Mouse (Mus musculus) Muller cell, postnatal 12 days (primary cell): ENCODE results near the gene Ugt1a10.
"Not testable (repeated sequence)": the region's sequence is repeated elsewhere in the genome, so short reads cannot be mapped to it uniquely, and the experiment has no call there.

ENCODE experiments used
- DNase-seq: peaks from one replicate; pipeline ENCODE4 v3.0.0-alpha.2; 2015; ENCODE audit errors: inconsistent ontology term

Ugt1a10 gene

DNA sequence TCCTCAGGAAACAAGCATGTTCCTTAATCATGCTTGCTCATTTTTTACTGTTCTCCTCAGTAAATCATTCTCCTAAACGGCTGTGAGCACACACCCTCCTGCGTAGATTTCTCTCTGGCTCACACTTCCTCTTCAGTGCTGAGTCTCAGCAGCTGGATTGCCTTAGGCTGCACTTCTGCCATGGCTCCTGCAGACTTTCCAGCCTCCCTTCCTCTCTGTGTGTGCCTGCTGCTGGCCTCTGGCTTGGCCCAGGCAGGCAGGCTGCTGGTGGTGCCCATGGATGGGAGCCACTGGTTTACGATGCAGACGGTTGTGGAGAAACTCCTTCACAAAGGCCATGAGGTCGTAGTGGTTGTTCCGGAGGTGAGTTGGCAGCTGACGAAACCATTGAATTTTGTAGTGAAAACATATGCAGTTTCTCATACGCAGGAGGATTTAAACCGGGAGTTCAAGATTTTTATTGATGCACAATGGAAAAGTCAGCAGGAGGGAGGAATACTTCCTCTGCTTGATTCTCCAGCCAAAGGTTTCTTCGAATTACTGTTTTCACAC, 39.8 kb downstream of the Ugt1a10 start, which contains the start of gene Ugt1a7c:
Ugt1a7c (plus strand) TSS at position 122 of the 552 bp plus-strand sequence.
- DNase-seq = no peak

DNA sequence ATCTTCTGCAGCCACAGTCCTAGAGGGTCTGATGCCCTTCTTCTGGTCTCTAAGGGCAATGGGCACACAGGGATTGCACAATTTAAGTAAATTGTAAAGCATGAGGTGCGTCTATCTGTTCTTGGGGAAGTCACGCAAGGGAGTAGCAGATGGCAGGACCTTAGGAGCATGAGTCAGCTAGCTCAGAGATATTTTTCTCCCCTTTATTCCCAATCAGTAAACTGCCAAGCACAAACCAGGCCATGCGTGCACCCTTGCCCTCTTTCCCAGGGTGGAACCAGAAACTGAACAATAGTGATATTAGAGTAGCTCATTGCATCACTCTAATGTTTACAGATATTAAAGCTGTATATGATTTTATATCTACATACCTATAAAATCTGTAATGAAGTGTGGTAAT, 43.4 kb downstream of the Ugt1a10 start:
- DNase-seq = not testable (repeated sequence)

DNA sequence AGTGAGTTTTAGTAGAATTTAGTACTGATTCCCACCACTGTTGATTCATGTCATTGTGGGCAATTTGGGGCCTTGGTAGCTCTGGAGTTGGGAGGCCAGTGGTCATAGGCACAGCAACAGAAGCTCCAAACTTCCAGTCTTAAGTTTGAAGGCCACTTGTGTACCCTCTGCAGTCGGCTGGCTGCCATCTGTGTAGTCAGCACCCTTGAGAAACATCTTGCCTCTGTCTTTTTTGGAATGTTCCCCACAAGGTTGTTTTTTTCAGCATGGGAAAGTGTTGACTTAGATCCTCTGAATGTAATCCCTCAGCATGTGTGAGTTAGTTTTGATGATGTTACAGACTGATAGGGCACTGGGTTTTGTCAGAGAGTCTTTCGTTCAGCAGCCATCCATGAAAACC, 44.5 kb downstream of the Ugt1a10 start:
- DNase-seq = not testable (repeated sequence)

DNA sequence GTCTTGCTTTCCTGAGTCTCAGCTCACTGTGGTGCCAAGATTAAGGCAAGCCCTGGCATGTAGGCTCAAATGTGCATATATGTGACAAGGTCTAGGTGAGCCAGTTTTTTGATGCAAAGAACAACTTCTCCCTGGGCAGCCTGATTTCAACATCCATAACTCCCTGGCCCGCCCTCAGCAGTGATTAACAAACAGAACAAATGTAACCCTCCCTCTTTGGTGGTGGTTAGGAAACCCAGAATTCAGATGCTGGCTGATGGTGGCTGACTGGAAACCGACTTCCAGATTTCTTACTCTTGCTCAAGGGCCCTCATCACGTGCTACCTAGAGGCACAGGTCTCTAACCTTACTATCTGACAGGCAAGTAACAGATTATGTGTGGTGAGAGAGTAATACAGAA, 47.8 kb downstream of the Ugt1a10 start, which contains the start of gene Ugt1a6b:
Ugt1a6b (plus strand) TSS at position 234 of the 400 bp plus-strand sequence.
- DNase-seq = not testable (repeated sequence)

DNA sequence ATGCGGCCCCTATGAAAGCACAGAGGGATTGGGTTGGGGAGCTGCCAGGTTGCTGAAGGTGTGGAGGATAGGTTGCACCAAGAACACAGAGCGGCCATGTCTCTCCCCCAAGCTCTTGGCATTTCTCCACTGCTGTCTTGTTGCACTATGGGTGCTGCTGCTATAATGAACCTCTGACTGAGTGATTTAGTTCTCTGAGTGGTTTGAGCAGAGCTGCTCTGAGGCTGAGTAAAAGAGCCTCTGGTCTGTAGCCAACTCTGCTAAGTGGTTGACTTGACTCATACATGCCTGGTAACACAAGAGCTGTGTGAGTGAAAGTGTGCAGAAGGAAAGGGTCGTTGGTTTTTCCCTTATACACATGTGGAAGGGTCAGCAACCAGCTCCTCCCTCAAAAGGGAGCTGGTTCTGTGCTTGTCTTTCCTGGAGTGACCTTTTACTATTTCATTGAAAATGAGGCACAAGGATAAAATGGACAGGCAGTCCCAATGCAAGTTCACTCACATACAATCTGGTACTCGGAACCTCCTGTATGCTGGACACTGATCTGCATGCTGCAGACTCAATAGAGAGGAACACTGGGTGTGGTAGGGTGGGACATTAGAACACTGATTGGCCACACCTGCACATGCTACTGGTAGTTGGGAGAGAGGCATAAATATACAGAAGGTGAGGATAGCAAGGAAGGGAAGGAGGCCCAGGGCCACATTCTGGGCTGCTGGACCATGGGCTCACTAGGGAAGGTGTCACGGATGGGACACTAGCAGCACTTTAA, 48.7 kb downstream of the Ugt1a10 start:
- not testable (repeated sequence) for DNase-seq

DNA sequence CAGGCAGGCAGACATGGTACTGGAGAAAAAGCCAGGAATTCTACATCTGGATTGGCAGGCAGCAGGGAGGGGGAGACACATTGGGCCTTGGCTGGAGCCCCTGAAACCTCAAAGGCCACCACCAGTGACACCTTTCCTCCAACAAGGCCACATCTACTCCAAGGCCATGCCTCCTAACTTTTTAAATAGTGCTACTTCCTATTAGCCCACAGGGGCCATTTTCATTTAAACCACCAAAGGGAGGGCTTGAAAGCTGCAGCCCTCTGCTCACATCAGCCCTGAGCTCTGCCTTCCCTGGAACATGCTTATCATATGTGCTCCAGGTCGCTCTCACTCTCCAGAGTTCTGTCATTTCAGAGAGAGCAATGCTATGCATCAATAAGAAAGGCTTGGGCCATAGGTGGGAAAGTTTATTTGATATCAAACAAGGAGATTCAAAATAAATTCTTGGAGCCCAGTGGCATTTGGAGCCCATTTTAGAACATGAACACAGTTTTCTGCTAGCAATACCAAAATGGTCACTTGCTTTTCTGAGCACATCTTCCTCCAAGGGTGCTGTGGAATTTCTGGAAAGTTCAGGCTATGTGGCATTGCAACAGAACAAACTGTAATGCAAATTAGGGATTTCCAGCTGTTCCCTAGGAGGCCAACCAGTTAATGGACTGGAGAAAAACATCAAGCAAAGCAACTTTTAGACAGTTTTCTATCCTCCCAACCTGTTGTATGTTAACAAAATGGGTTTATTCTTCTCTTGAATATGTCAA, 49.7 kb downstream of the Ugt1a10 start:
- no peak for DNase-seq

DNA sequence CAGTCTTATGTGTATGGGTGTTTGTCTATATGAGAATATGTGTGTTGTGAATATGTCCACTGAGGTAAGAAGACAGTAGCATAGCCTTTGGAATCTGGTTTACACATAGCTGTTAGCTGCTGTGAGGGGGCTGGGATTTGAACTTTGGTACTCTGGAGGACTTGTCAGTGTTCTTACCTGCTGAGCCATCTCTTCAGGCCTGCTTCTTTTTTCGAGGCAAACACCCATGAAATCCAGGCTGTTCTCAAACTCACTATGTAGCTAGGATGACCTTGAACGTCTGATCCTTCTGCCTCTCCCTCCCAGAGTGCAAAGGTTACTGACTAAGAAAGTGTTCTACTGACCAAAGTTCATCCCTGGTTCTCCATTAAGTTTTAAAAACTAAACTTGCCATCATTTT, 50.5 kb downstream of the Ugt1a10 start:
- DNase-seq = no peak

DNA sequence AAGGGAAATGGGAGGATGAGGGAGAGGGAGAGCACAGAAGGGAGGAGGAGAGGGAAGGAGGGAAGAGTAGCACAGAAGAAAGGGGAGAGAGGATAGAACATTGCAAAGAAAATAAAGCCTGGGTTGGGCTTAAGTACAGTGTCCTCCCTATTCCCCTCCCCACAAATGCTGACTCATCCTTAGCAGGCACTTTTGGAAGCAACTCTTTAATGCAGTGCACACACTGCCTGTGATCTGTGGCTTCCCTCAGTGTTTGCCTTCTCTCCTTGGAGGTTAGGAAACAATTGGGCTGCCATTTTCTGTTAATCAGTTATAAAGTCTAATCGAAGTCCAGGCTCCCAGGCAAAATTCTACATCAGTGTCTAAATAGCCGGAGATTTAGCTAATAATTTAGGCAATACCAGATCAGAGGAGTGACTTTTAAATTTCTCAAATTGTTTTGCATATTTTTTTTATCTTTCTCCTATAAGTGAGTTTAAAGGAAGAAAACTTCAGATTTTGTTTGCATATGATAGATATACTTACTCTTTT, 53.9 kb downstream of the Ugt1a10 start:
- not testable (repeated sequence) for DNase-seq

DNA sequence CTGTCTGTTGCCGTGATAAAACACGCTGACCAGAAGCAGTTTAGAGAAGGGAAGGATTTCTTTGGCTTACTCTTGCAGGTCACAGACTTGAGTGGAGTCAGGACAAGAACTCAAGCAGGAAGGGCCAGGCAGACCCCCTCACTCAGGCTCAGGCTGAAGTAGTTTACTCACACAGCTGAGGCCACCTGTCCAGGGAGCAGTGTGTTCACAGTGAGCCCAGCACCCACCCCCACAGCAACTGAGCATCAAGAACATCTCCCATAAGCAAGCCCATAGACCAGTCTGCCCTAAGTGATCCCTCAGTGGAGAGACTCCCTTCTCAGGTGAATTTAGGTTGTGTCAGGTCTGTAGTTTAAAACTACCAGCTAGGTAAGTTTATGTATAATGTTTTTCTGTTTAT, 54.4 kb downstream of the Ugt1a10 start:
- not testable (repeated sequence) for DNase-seq

DNA sequence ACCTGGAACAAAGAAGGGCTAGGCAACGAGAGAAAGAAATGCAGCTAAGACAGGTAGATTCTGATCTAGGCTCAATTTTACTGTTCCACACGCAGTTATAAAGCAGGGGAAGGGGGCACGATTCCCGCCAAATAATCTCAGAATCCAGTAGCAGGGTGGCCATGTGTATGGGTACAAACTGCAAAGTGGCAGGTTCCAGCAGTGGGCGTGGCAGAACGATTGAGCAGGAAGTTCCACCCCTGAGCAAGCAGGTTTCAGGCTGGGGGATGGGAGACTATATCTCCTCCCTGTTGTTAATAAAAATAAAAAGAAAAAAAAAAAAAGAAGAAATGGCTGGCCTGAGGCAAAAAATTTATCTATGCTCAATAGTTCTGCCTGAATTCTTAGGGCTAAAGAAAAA, 57.6 kb downstream of the Ugt1a10 start:
- DNase-seq = not testable (repeated sequence)

DNA sequence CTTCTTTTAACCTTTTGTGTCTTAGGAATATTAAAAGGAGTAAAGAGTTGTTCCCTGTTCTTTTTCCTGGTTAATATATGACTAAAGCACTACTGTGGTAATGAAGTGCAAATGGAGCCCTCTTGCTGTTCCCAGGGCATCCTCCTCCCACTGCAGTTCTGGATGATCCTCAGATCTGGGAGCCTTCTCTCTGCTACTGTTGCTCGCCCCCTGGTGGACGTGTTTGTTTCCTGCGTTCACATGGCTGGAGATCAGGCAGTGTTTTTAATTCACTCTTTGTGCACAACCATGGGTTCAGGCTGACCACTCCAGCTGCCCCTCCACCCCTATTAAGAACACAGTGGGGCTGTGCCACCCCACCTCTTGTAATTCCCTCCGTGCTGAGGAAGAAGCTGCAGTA, 65.4 kb downstream of the Ugt1a10 start:
- not testable (repeated sequence) for DNase-seq

DNA sequence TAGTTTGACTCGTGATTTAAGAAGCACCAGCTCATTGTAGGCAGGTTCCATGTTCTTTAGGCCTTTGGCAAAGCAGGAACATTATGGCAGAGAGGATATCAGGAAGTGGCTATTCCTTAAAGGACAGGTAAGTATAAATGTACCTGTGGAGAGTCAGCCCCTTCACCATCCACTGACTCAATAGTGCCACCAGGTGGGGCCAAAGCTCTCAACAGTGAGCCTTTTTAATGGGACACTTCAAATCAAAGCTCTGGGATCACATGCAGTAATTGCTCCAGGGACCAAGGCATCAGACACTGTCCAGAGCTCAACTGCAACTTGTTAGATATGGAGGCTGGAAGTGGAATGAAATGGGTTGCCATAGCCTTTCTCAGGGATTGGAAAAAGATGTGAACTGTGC, 66.3 kb downstream of the Ugt1a10 start:
- DNase-seq = not testable (repeated sequence)

DNA sequence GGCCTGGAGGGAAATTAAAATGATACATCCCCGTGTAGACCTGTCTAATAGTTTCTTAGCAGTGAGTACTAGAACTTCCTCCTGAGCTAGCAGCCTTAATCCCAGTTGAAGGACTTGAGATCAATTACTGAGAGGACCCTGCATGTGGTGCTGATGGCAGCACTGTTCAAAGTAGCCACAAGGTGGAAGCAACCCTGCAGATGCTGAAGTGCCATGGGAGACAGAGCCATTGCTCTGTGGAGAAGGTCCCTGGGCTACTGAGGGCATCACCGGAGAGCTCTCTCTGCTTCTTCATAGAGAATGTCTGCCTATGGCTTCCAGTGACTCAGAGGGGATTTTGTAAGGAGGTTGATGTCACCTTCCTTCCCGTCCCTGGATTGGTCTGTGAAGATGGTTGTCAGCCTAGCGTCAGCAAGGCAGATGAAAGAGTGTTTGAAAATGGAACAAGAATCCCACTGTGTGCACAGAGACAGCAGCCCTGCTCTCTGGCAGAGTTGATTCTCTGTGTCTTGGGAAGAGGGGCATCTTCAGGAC, 70.7 kb downstream of the Ugt1a10 start:
- DNase-seq = not testable (repeated sequence)

DNA sequence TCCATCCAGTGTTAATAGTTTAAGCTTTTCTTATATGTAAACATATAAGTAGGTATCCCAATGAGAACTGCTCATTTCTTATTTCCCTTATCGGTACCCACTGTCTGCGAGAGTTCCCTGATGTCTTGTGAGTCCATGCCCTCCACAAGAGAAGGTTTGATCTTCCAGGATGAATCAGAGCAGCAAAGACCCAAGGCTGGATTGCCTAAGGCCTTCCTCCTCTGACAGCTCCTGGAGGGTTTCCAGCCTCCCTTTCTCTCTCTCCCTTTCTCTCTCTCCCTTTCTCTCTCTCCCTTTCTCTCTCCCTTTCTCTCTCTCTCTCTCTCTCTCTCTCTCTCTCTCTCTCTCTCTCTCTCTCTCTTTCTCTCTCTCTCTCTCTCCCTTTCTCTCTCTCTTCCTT, 73.9 kb downstream of the Ugt1a10 start:
- not testable (repeated sequence) for DNase-seq

DNA sequence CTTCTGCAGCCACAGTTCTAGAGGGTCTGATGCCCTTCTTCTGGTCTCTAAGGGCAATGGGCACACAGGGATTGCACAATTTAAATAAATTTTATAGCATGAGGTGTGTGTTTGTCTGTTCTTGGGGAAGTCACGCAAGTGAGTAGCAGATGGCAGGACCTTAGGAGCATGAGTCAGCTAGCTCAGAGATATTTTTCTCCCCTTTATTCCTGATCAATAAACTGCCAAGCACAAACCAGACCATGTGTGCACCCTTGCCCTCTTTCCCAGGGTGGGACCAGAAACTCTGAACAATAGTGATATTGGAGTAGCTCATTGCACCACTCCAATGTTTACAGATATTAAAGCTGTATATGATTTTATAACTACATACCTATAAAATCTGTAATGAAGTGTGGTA, 75.0 kb downstream of the Ugt1a10 start:
- not testable (repeated sequence) for DNase-seq

DNA sequence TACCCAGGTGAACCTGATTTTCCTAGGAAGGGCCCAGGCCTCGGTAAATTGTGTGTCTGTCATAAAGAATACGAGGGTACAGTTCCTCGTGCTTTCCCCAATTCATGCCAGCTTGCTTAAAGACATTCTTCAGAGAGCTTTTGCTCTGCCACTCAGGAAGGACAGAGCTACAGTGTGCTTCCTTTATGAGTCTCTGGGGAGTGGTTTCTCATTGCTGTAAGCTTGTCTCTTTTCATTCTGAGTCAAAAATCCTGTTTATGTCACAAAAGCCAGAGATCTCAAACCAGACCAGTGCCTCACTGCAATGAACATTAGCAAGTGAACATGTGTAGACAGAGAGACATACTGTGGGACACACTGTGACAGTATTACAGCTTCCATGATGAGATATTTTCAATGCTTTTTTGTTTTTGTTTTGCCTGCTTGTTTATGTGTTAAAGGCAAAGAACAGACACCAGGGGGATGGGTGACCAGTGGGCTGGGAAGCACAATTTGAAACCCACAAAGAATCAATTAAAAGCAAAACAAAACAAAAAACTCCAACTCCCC, 78.8 kb downstream of the Ugt1a10 start:
- DNase-seq = no peak

DNA sequence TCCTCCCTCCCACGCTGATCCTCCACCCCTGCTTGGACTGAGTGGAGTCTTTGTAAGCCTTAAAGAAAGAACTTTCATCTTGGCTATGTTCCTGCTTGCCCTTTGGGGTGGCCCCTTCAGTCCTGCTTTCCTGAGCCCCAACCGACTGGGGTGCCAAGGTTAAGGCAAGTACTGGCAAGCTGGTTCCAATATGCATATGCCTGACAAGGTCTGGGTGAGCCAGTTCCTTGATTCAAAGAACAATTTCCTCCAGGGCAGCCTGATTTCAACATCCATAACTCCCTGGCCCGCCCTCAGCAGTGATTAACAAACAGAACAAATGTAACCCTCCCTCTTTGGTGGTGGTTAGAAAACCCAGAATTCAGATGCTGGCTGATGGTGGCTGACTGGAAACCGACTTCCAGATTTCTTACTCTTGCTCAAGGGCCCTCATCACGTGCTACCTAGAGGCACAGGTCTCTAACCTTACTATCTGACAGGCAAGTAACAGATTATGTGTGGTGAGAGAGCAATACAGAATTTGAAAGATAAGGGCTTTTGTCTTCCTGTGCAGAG, 79.3 kb downstream of the Ugt1a10 start, which contains the start of gene Ugt1a6a:
Ugt1a6a (plus strand) TSS at position 353 of the 555 bp plus-strand sequence.
- peak; percentile 68 for DNase-seq

DNA sequence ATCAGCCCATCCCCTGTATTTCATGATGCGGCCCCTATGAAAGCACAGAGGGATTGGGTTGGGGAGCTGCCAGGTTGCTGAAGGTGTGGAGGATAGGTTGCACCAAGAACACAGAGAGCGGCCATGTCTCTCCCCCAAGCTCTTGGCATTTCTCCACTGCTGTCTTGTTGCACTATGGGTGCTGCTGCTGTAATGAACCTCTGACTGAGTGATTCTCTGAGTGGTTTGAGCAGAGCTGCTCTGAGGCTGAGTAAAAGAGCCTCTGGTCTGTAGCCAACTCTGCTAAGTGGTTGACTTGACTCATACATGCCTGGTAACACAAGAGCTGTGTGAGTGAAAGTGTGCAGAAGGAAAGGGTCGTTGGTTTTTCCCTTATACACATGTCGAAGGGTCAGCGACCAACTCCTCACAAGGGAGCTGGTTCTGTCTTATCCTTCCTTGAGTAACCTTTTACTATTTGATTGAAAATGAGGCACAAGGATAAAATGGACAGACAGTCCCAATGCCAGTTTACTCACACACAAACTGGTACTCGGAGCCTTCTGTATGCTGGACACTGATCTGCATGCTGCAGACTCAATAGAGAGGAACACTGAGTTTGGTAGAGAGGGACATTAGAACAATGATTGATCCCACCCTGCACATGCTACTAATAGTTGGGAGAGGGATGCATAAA, 80.2 kb downstream of the Ugt1a10 start:
- peak; percentile 11 for DNase-seq

DNA sequence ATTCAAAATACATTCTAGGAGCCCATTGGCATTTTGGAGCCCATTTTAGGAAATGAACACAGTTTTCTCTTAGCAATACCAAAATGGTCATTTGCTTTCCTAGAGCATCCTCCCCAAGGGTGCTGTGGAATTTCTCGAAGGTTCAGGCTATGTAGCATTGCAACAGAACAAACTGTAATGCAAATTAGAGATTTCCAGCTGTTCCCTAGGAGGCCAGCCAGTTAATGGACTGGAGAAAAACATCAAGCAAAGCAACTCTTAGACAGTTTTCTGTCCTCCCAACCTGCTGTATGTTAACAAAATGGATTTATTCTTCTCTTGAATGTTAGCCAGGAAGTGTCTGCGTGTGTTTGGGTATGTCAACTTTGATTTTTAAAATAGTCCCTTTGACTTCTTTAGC, 81.5 kb downstream of the Ugt1a10 start:
- no peak for DNase-seq

DNA sequence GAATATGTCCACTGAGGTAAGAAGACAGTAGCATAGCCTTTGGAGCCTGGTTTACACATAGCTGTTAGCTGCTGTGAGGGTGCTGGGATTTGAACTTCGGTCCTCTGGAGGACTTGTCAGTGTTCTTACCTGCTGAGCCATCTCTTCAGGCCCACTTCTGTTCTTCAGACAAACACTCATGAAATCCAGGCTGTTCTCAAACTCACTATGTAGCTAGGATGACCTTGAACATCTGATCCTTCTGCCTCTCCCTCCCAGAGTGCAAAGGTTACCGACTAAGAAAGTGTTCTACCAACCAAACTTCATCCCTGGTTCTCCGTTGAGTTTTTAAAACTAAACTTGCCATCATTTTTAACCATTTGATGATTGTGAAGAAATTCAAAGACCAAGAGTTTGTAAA, 82.1 kb downstream of the Ugt1a10 start:
- DNase-seq = no peak

DNA sequence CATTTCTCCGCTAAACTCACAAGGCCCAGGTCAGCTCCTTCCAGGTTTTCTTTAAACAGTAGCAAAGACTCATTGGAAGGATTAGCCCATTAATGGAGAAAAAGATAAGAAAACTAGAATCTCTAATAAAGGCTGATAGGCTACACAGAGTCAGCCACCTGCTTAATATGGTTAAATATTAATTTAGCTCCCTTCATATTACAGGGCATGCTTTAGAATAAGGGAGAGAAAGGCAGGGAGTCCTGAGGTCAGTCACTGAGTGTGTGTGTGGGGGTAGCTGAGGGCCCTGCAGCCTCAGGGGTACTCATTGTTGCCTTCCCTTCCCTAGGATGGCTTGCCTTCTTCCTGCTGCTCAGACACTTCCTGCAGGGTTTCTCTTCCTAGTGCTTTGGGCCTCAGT, 83.0 kb downstream of the Ugt1a10 start:
- DNase-seq = no peak
